Mouse (Mus musculus) monocyte, adult 2 months (primary cell): ENCODE measurements around the gene Sytl2.

ENCODE experiments used
- DNase-seq, 2 experiments: peaks; one replicate each; pipeline ENCODE4 v3.0.0; 2022; ENCODE audit warnings: low spot score in 2 of 2, low read depth in 1 of 2

Sytl2 gene

GRCm38 (mm10) chr7:90362788-90363187, 60.7 kb downstream of the Sytl2 start:
- no peak for DNase-seq

GRCm38 (mm10) chr7:90370071-90370851, 68.2 kb downstream of the Sytl2 start:
- no peak for DNase-seq

GRCm38 (mm10) chr7:90372804-90373203, 70.8 kb downstream of the Sytl2 start:
- DNase-seq = no peak

GRCm38 (mm10) chr7:90384411-90384810, 82.4 kb downstream of the Sytl2 start:
- no peak for DNase-seq

- no peak for DNase-seq
Observed at GRCm38 (mm10) chr7:90386885-90387459, 84.9 kb downstream of the Sytl2 start.

- DNase-seq = no peak
Observed at GRCm38 (mm10) chr7:90389765-90390164, 87.7 kb downstream of the Sytl2 start.

- no peak for DNase-seq
Observed at GRCm38 (mm10) chr7:90395073-90395472, 93.0 kb downstream of the Sytl2 start.

- no peak for DNase-seq
Observed at GRCm38 (mm10) chr7:90395928-90396327, 93.9 kb downstream of the Sytl2 start.

- peak in 1 of 2 experiments; percentile 18 for DNase-seq
Observed at GRCm38 (mm10) chr7:90409934-90410333, 107.9 kb downstream of the Sytl2 start.

GRCm38 (mm10) chr7:90426020-90427001, 124.3 kb downstream of the Sytl2 start, which contains the start of gene Ccdc89:
TSS of gene Ccdc89 (plus strand) at chr7:90426577.
- peak in 1 of 2 experiments; percentile 6 for DNase-seq

GRCm38 (mm10) chr7:90427006-90427405, 125.0 kb downstream of the Sytl2 start:
- DNase-seq = no peak

GRCm38 (mm10) chr7:90432221-90432620, 130.2 kb downstream of the Sytl2 start:
- no peak for DNase-seq

GRCm38 (mm10) chr7:90440044-90440443, 138.0 kb downstream of the Sytl2 start:
- no peak for DNase-seq

GRCm38 (mm10) chr7:90442070-90442469, 140.0 kb downstream of the Sytl2 start:
- no peak for DNase-seq

GRCm38 (mm10) chr7:90442518-90443080, 140.5 kb downstream of the Sytl2 start, which contains the start of gene Crebzf:
TSS of gene Crebzf (plus strand) at chr7:90442729.
- peak; percentile 79 to 91 for DNase-seq

GRCm38 (mm10) chr7:90443101-90444091, 141.3 kb downstream of the Sytl2 start:
- peak; percentile 18 to 53 for DNase-seq

- DNase-seq = no peak
Observed at GRCm38 (mm10) chr7:90444206-90444605, 142.2 kb downstream of the Sytl2 start.

- DNase-seq = no peak
Observed at GRCm38 (mm10) chr7:90456149-90456844, 154.2 kb downstream of the Sytl2 start.

GRCm38 (mm10) chr7:90456845-90457468, 154.9 kb downstream of the Sytl2 start, which contains the start of gene Tmem126a:
TSS of gene Tmem126a (minus strand) at chr7:90457229.
- peak in 1 of 2 experiments; percentile 64 for DNase-seq
